Mouse (Mus musculus) liver, postnatal 0 days (tissue): ENCODE data around the gene Fbxo39.
A peak's percentile ranks its signal among the peaks of the same experiment; 100 is the strongest.

Experiments used
- CTCF ChIP-seq: sonication (generic); IDR thresholded peaks from 2 replicates; pipeline ENCODE4 v1.5.1; 2016; ENCODE audit warnings: antibody characterized with exemption, low read depth
- EP300 ChIP-seq: IDR thresholded peaks from 2 replicates; pipeline ENCODE4 v1.6.1; 2016; ENCODE audit warnings: antibody characterized with exemption, low read depth, mild to moderate bottlenecking

- TF ChIP-seq CTCF (peak; percentile 49), EP300 (no peak)
Measured at GRCm38 (mm10) chr11:72266207-72266959, 47.9 kb upstream of the Fbxo39 start.
